Mouse (Mus musculus): ENCODE data around the gene Gm37240.

- no peak for TF ChIP-seq CTCF (IDR thresholded peaks at IDR 0.05; ENCODE audit: control insufficient read depth, insufficient read depth, low read length)
- TF ChIP-seq POLR2A (IDR thresholded peaks at IDR 0.05; ENCODE audit: borderline replicate concordance, control insufficient read depth, low read depth, low read length): no peak
These were observed 141.2 kb downstream of the Gm37240 start for GRCm38 (mm10) chr3:85746116-85746515.
